Mouse (Mus musculus) myocyte (in vitro differentiated cells): ENCODE measurements around the gene Kif26b. TPM values are rescaled to one million over a fixed set of nuclear protein-coding genes. Genes with fewer than 3 reads are reported as not detected.

Experiments
- H3K27me3 ChIP-seq: one replicate; pipeline ENCODE4 v1.6.1; 2011; ENCODE audit not compliant: control insufficient read depth, insufficient read depth, insufficient read length
- H3K36me3 ChIP-seq: one replicate; pipeline ENCODE4 v1.6.1; 2011; ENCODE audit not compliant: control insufficient read depth, insufficient read depth
- H3K4me2 ChIP-seq: one replicate; pipeline ENCODE4 v1.6.1; 2011; ENCODE audit warnings: low read depth, control low read depth
- H3K4me3 ChIP-seq: one replicate; pipeline ENCODE4 v1.5.1; 2011; ENCODE audit warnings: mild to moderate bottlenecking, control low read depth, moderate library complexity
- H3K79me2 ChIP-seq: one replicate; pipeline ENCODE4 v1.6.1; 2011; ENCODE audit not compliant: control insufficient read depth, insufficient read depth
- H3ac ChIP-seq: one replicate; pipeline ENCODE4 v1.6.1; 2011; ENCODE audit not compliant: control insufficient read depth, insufficient read length
- CEBPB ChIP-seq: IDR thresholded peaks from 2 replicates; pipeline ENCODE4 v1.6.1; 2011; ENCODE audit warnings: mild to moderate bottlenecking, moderate library complexity; ENCODE audit not compliant: poor library complexity, insufficient read depth, severe bottlenecking
- E2F4 ChIP-seq: IDR thresholded peaks from one replicate; pipeline ENCODE4 v1.6.1; 2011; ENCODE audit warnings: mild to moderate bottlenecking, control low read depth, moderate library complexity; ENCODE audit not compliant: insufficient read depth
- MAX ChIP-seq: IDR thresholded peaks from one replicate; pipeline ENCODE4 v1.6.1; 2011; ENCODE audit warnings: low read depth, mild to moderate bottlenecking, control low read depth
- MYOD1 ChIP-seq, 3 experiments: IDR thresholded peaks; one replicate each; pipeline ENCODE4 v1.6.1; 2011; ENCODE audit warnings: control low read depth in 2 of 3, low read depth in 2 of 3, mild to moderate bottlenecking in 2 of 3, moderate library complexity in 1 of 3; ENCODE audit not compliant: insufficient read length in 2 of 3, control insufficient read depth in 1 of 3
- MYOG ChIP-seq, 3 experiments: IDR thresholded peaks; one replicate each; pipeline ENCODE4 v1.6.1; 2011; ENCODE audit warnings: control low read depth in 2 of 3, low read depth in 2 of 3, mild to moderate bottlenecking in 2 of 3; ENCODE audit not compliant: insufficient read length in 2 of 3, control insufficient read depth in 1 of 3, insufficient read depth in 1 of 3
- POLR2A ChIP-seq: IDR thresholded peaks from one replicate; pipeline ENCODE4 v1.6.1; 2011; ENCODE audit warnings: low read depth, mild to moderate bottlenecking, control low read depth, moderate library complexity; ENCODE audit not compliant: insufficient read length
- POLR2AphosphoS2 ChIP-seq: IDR thresholded peaks from one replicate; pipeline ENCODE4 v1.6.1; 2011; ENCODE audit warnings: low read depth, control low read depth; ENCODE audit not compliant: insufficient read length
- REST ChIP-seq: IDR thresholded peaks from one replicate; pipeline ENCODE4 v1.6.1; 2011; ENCODE audit warnings: mild to moderate bottlenecking, control low read depth, moderate library complexity; ENCODE audit not compliant: insufficient read depth, insufficient read length
- SRF ChIP-seq: IDR thresholded peaks from one replicate; pipeline ENCODE4 v1.6.1; 2011; ENCODE audit warnings: low read depth; ENCODE audit not compliant: control insufficient read depth, insufficient read length
- TCF12 ChIP-seq: IDR thresholded peaks from one replicate; pipeline ENCODE4 v1.6.1; 2011; ENCODE audit warnings: mild to moderate bottlenecking, control low read depth; ENCODE audit not compliant: poor library complexity, insufficient read depth, severe bottlenecking
- TCF3 ChIP-seq: IDR thresholded peaks from one replicate; pipeline ENCODE4 v1.6.1; 2011; ENCODE audit warnings: low read depth, control low read depth; ENCODE audit not compliant: insufficient read length
- USF1 ChIP-seq: IDR thresholded peaks from one replicate; pipeline ENCODE4 v1.6.1; 2011; ENCODE audit warnings: low read depth, mild to moderate bottlenecking, control low read depth, moderate library complexity
- polyA plus RNA-seq: library from polyadenylated mRNA; unstranded; fragments of >200 nt; fragmentation: generic; extraction: Trizol; gene quantifications from one replicate; pipeline ENCODE4 v1.2.1, GENCODE M21; 2012; ENCODE audit warnings: missing spikeins

Gene Kif26b
- polyA plus RNA-seq, 1 experiment = 5.9 TPM

- no peaks in the 10 kb centered on the region for H3K27me3 ChIP-seq
- H3K4me2 ChIP-seq = peak overlapping the region; percentile 52
- no peak overlapping the region for H3ac ChIP-seq
- H3K4me3 ChIP-seq = no peak overlapping the region
- H3K79me2 ChIP-seq = no peaks in the 10 kb centered on the region
- no peaks in the 10 kb centered on the region for H3K36me3 ChIP-seq
- TF ChIP-seq REST = no peak
- peak; percentile 93 for TF ChIP-seq CEBPB
Observed at GRCm38 (mm10) chr1:178707925-178708351, 179.0 kb downstream of the Kif26b start.

- no peak overlapping the region for H3K4me3 ChIP-seq
- H3K27me3 ChIP-seq = no peaks in the 10 kb centered on the region
- H3ac ChIP-seq = no peak overlapping the region
- H3K4me2 ChIP-seq = peak overlapping the region; percentile 52
- no peaks in the 10 kb centered on the region for H3K79me2 ChIP-seq
- no peaks in the 10 kb centered on the region for H3K36me3 ChIP-seq
- TF ChIP-seq MYOG (IDR thresholded peaks at IDR 0.05; ENCODE audit: control insufficient read depth in 1 of 3, insufficient read depth in 1 of 3, insufficient read length in 2 of 3, low read depth in 2 of 3) = no peak
Observed at GRCm38 (mm10) chr1:178708356-178708755, 179.4 kb downstream of the Kif26b start.

GRCm38 (mm10) chr1:178712189-178712873, 183.4 kb downstream of the Kif26b start:
- H3K4me3 ChIP-seq = no peak overlapping the region
- no peaks in the 10 kb centered on the region for H3K27me3 ChIP-seq
- TF ChIP-seq TCF12 (no peak), SRF (no peak), REST (no peak), MYOD1 (IDR thresholded peaks at IDR 0.05; ENCODE audit: control insufficient read depth in 1 of 3, insufficient read length in 2 of 3, low read depth in 2 of 3) (no peak), CEBPB (no peak), POLR2A (no peak), MYOG (IDR thresholded peaks at IDR 0.05; ENCODE audit: control insufficient read depth in 1 of 3, insufficient read depth in 1 of 3, insufficient read length in 2 of 3, low read depth in 2 of 3) (no peak), MAX (no peak), USF1 (no peak), TCF3 (no peak), POLR2AphosphoS2 (no peak), E2F4 (no peak)
- H3K36me3 ChIP-seq = no peaks in the 10 kb centered on the region
- H3K4me2 ChIP-seq = no peak overlapping the region
- H3ac ChIP-seq = no peak overlapping the region
- no peaks in the 10 kb centered on the region for H3K79me2 ChIP-seq

- no peaks in the 10 kb centered on the region for H3K79me2 ChIP-seq
- H3ac ChIP-seq = no peak overlapping the region
- no peak for TF ChIP-seq CEBPB
- no peak for TF ChIP-seq POLR2AphosphoS2
- no peak for TF ChIP-seq MYOD1 (IDR thresholded peaks at IDR 0.05; ENCODE audit: control insufficient read depth in 1 of 3, insufficient read length in 2 of 3, low read depth in 2 of 3)
- TF ChIP-seq TCF3 = no peak
- no peak for TF ChIP-seq MYOG (IDR thresholded peaks at IDR 0.05; ENCODE audit: control insufficient read depth in 1 of 3, insufficient read depth in 1 of 3, insufficient read length in 2 of 3, low read depth in 2 of 3)
- TF ChIP-seq E2F4 = no peak
- TF ChIP-seq POLR2A = no peak
- no peak for TF ChIP-seq USF1
- TF ChIP-seq SRF = no peak
- no peak for TF ChIP-seq REST
- TF ChIP-seq MAX = no peak
- TF ChIP-seq TCF12 = no peak
- no peak overlapping the region for H3K4me2 ChIP-seq
- no peak overlapping the region for H3K4me3 ChIP-seq
- H3K36me3 ChIP-seq = no peaks in the 10 kb centered on the region
- no peaks in the 10 kb centered on the region for H3K27me3 ChIP-seq
Observed at GRCm38 (mm10) chr1:178714209-178714608, 185.3 kb downstream of the Kif26b start.

- Histone ChIP-seq H3ac (no peak overlapping the region), H3K79me2 (no peaks in the 10 kb centered on the region), H3K36me3 (no peaks in the 10 kb centered on the region), H3K4me3 (no peak overlapping the region), H3K4me2 (no peak overlapping the region), H3K27me3 (no peaks in the 10 kb centered on the region)
- TF ChIP-seq MYOD1 (IDR thresholded peaks at IDR 0.05; ENCODE audit: control insufficient read depth in 1 of 3, insufficient read length in 2 of 3, low read depth in 2 of 3) (no peak), TCF3 (no peak), POLR2AphosphoS2 (no peak)
Observed at GRCm38 (mm10) chr1:178716411-178716810, 187.5 kb downstream of the Kif26b start.
